Mouse (Mus musculus) embryonic fibroblast, embryonic 13.5 days (primary cell): ENCODE measurements around the gene Kcnma1.

Source experiments
- CTCF ChIP-seq: IDR thresholded peaks from 2 replicates; pipeline ENCODE4 v1.5.1; 2011; ENCODE audit warnings: mild to moderate bottlenecking, control low read depth, low read length, moderate library complexity, borderline replicate concordance; ENCODE audit not compliant: insufficient read depth
- POLR2A ChIP-seq: IDR thresholded peaks from 2 replicates; pipeline ENCODE4 v1.6.1; 2011; ENCODE audit warnings: low read depth, mild to moderate bottlenecking, control low read depth, low read length, moderate library complexity

DNA sequence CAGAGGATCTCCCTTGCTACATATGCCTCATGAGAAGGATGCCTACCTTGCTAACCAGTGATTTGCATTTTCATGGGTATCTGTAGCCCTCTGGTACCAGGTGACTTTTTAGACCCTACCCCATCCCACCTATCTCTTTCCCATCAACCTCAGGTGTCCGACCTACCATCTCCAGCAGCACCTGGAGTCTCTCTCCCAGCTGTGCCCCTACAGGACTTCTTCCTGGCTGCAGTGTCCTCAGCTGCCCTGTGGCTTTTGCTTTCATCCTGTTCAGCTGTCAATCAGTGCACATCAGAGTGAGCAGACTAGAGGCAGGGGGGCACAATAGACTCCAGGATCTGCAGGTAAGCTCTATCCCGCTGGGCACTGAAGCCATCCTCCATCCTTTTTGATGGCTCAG lies 37.5 kb upstream of the Kcnma1 start:
- no peak for TF ChIP-seq POLR2A
- TF ChIP-seq CTCF, result no peak
